1 mouse cellular context compared by ENCODE assay signal in genomic region chr11:95106440-95107236, GRCm38 (mm10).
TF ChIP-seq lines count a peak whose summit lies in the region.

No protein-coding gene starts in this region.

TF ChIP-seq in CH12.LX, 34 proteins besides CTCF, POLR2A, EP300 and RAD21:
- peak; percentile 100 for TF ChIP-seq SMC3 (IDR thresholded peaks at IDR 0.05; ENCODE audit: low read depth, low read length)
- 0 out of 2 replicates have a peak, but pooled peaks have one; percentile 56 for TF ChIP-seq MAFK (IDR thresholded peaks at IDR 0.05; ENCODE audit: insufficient replicate concordance, low read length)
- TF ChIP-seq TCF12 (IDR thresholded peaks at IDR 0.05; ENCODE audit: low read depth, low read length) = peak; percentile 75; the same call in 1 of the 2 replicates
- no peak for TF ChIP-seq E2F4 (IDR thresholded peaks at IDR 0.05; ENCODE audit: insufficient replicate concordance, low read depth, low read length)
- TF ChIP-seq ZMIZ1 (IDR thresholded peaks at IDR 0.05; ENCODE audit: low read depth, low read length) = no peak
- no peak for TF ChIP-seq PAX5 (IDR thresholded peaks at IDR 0.05; ENCODE audit: low read length)
- TF ChIP-seq GABPA (IDR thresholded peaks at IDR 0.05; ENCODE audit: insufficient replicate concordance, low read depth, low read length) = no peak
- peak; percentile 67 for TF ChIP-seq IRF4 (IDR thresholded peaks at IDR 0.05; ENCODE audit: low read depth, low read length)
- no peak; the same call in none of the 2 replicates for TF ChIP-seq RCOR1 (conservative IDR thresholded peaks at IDR 0.05; ENCODE audit: low read depth, low read length)
- TF ChIP-seq MYC (IDR thresholded peaks at IDR 0.05; ENCODE audit: low read depth, low read length) = peak; percentile 71
- TF ChIP-seq POLR2AphosphoS2 (IDR thresholded peaks at IDR 0.05; ENCODE audit: low read depth, low read length) = no peak
- peak; percentile 88 for TF ChIP-seq SIN3A (IDR thresholded peaks at IDR 0.05; ENCODE audit: low read length)
- TF ChIP-seq NELFE (IDR thresholded peaks at IDR 0.05; ENCODE audit: low read depth, low read length) = peak; percentile 69; the same call in 1 of the 2 replicates
- no peak; the same call in 1 of the 2 replicates for TF ChIP-seq MXI1 (IDR thresholded peaks at IDR 0.05; ENCODE audit: low read depth, low read length)
- TF ChIP-seq JUN (IDR thresholded peaks at IDR 0.05; ENCODE audit: insufficient read depth, low read depth, low read length) = no peak
- peak; percentile 68 for TF ChIP-seq ETS1 (conservative IDR thresholded peaks at IDR 0.05; ENCODE audit: low read depth, low read length)
- no peak for TF ChIP-seq TBP (conservative IDR thresholded peaks at IDR 0.05; ENCODE audit: low read depth, low read length)
- peak; percentile 28; the same call in 1 of the 2 replicates for TF ChIP-seq NRF1 (IDR thresholded peaks at IDR 0.05; ENCODE audit: low read depth, low read length)
- peak; percentile 43 for TF ChIP-seq ZNF384 (IDR thresholded peaks at IDR 0.05; ENCODE audit: low read depth, low read length)
- 0 out of 2 replicates have a peak, but pooled peaks have one; percentile 23 for TF ChIP-seq MAX (IDR thresholded peaks at IDR 0.05; ENCODE audit: low read length)
- peak; percentile 62 for TF ChIP-seq MAZ (IDR thresholded peaks at IDR 0.05; ENCODE audit: low read depth, low read length)
- peak; percentile 76 for TF ChIP-seq CHD2 (IDR thresholded peaks at IDR 0.05; ENCODE audit: low read length)
- peak; percentile 50; the same call in 1 of the 2 replicates for TF ChIP-seq JUND (conservative IDR thresholded peaks at IDR 0.05; ENCODE audit: low read depth, low read length)
- TF ChIP-seq ZKSCAN1 (IDR thresholded peaks at IDR 0.05; ENCODE audit: borderline replicate concordance, low read depth, low read length) = no peak
- TF ChIP-seq CHD1 (IDR thresholded peaks at IDR 0.05; ENCODE audit: low read depth, low read length) = no peak
- TF ChIP-seq USF2 (conservative IDR thresholded peaks at IDR 0.05; ENCODE audit: low read depth, low read length) = no peak
- 0 out of 2 replicates have a peak, but pooled peaks have one; percentile 30 for TF ChIP-seq UBTF (IDR thresholded peaks at IDR 0.05; ENCODE audit: low read depth, low read length)
- peak; percentile 97 for TF ChIP-seq ZC3H11A (IDR thresholded peaks at IDR 0.05; ENCODE audit: low read depth, low read length)
- TF ChIP-seq USF1 (IDR thresholded peaks at IDR 0.05; ENCODE audit: low read depth, low read length) = no peak
- no peak for TF ChIP-seq KAT2A (IDR thresholded peaks at IDR 0.05; ENCODE audit: insufficient replicate concordance, low read length)
- TF ChIP-seq HCFC1 (IDR thresholded peaks at IDR 0.05; ENCODE audit: low read depth, low read length) = peak; percentile 43; the same call in 1 of the 2 replicates
- 0 out of 2 replicates have a peak, but pooled peaks have one; percentile 31 for TF ChIP-seq ELF1 (IDR thresholded peaks at IDR 0.05; ENCODE audit: low read depth, low read length)
- peak; percentile 72 for TF ChIP-seq BHLHE40 (IDR thresholded peaks at IDR 0.05; ENCODE audit: low read depth, low read length)
- peak; percentile 65 for TF ChIP-seq MEF2A (IDR thresholded peaks at IDR 0.05; ENCODE audit: borderline replicate concordance, low read depth, low read length)
